Mouse (Mus musculus) midbrain, embryonic 14.5 days (tissue): Measurements from ENCODE around the gene Gimap4. TPM values are rescaled to one million over a fixed set of nuclear protein-coding genes. Genes with fewer than 3 reads are reported as not detected.
A peak's percentile ranks its signal among the peaks of the same experiment; 100 is the strongest.

Source experiments
- ATAC-seq: fragments of 200-750 bp; cut with Nextera tagmentation; 2 replicates; pipeline ENCODE4 v1.8.0; 2017; ENCODE audit warnings: moderate number of reproducible peaks, moderate library complexity; ENCODE audit not compliant: low FRiP score, low TSS enrichment
- DNase-seq: peaks from one replicate; pipeline ENCODE4 v3.0.0-alpha.2; 2015
- H3K27ac ChIP-seq: fragments of 300-500 bp; sonication (generic); replicated peaks from 2 replicates; pipeline ENCODE4 v1.5.1; 2014; ENCODE audit warnings: mild to moderate bottlenecking, low read depth, low read length, moderate library complexity
- H3K27me3 ChIP-seq: fragments of 300-500 bp; sonication (generic); 2 replicates; pipeline ENCODE4 v1.6.1; 2014; ENCODE audit warnings: low read length, control low read depth, mixed read lengths; ENCODE audit not compliant: control insufficient read depth, insufficient read depth
- H3K36me3 ChIP-seq: fragments of 300-500 bp; sonication (generic); 2 replicates; pipeline ENCODE4 v1.6.1; 2014; ENCODE audit warnings: low read length, control low read depth; ENCODE audit not compliant: control insufficient read depth, insufficient read depth
- H3K4me1 ChIP-seq: fragments of 300-500 bp; sonication (generic); 2 replicates; pipeline ENCODE4 v1.6.1; 2014; ENCODE audit warnings: mild to moderate bottlenecking, antibody characterized with exemption, low read length, control low read depth; ENCODE audit not compliant: control insufficient read depth, insufficient read depth
- H3K4me2 ChIP-seq: fragments of 300-500 bp; sonication (generic); 2 replicates; pipeline ENCODE4 v1.6.1; 2014; ENCODE audit warnings: mild to moderate bottlenecking, low read length, moderate library complexity
- H3K4me3 ChIP-seq: fragments of 300-500 bp; sonication (generic); replicated peaks from 2 replicates; pipeline ENCODE4 v1.5.1; 2014; ENCODE audit warnings: low read depth, low read length
- H3K9ac ChIP-seq: fragments of 300-500 bp; sonication (generic); replicated peaks from 2 replicates; pipeline ENCODE4 v1.6.1; 2014; ENCODE audit warnings: mild to moderate bottlenecking, low read length, moderate library complexity
- H3K9me3 ChIP-seq: fragments of 300-500 bp; sonication (generic); 2 replicates; pipeline ENCODE4 v1.6.1; 2016; ENCODE audit warnings: low read length, control low read depth, mixed read lengths; ENCODE audit not compliant: control insufficient read depth
- WGBS: fragments of 180-500 bp; shearing (Covaris S2); extraction: QIAGEN DNeasy Blood & Tissue Kit; methylation state at CpG from one replicate; pipeline ENCODE4 v1.1.7; 2014; 5-methylcytosine and 5-hydroxymethylcytosine counted together
- polyA plus RNA-seq: library from polyadenylated mRNA; unstranded; fragments of >200 nt; fragmentation: Nextera tagmentation; extraction: Ambion mirVana; gene quantifications from 2 replicates; pipeline ENCODE4 v1.2.1, GENCODE M21; 2014

The Gimap4 gene
- polyA plus RNA-seq, 1 experiment from 2014 or later, result 1.4 TPM

DNA sequence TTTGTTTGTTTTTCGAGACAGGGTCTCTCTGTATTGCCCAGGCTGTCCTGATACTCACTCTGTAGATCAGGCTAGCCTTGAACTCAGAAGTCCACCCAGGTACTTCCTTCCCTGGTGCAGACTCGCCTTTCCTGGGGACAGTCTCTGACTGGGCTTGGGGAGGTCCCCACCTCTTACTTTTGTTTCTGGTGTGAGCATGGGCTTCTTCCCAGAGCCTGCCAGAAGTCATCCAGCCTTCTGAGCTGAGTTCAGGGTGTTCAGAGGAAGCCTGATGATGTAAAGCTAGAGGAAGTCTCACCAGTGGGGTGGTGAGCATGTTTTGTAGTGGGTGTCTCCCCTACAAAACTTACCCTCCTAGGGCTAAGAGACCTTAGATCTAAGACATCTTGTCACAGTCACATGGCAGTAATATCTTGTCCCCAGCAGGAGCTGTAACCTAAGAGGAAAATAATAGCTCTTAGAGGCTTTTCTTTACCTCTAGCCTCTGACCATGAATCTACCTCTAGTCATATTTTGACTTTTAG is 14.8 kb upstream of the Gimap4 start:
- WGBS, result 75% methylated on average over 2 of the region's 2 CpGs

DNA sequence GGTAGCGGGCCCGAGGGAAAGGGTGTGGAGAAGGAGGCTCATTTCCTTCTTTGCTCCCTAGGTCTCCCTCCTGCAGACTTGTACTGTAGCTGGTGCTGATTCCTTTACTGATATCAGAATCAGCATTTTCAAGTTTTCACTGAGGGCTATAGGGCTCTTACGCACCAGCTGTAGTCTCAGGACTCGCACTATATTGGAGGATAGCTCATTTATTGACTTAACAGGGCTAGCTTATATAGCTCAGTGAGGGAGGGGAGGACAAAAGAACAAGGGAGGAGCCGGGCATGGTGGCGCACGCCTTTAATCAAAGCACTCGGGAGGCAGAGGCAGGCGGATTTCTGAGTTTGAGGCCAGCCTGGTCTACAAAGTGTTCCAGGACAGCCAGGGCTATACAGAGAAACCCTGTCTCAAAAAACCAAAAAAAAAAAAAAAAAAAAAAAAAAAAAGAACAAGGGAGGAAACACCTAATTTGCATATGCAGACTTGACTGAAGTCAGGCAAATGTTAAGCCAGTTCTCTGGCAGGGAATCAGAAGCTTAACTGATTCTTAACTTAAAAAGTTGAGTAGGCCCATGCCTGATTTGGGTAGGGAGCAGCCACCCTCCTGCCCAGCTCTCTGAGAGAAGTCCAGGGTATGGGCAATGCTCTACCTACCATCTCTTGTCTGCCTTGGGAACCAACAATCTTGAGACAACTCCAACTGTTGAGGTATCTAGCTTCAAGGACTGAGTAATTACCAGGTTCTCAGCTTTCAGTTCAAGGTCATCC is 9.9 kb upstream of the Gimap4 start:
- no peaks in the 10 kb centered on the region for H3K4me1 ChIP-seq
- H3K36me3 ChIP-seq, result no peaks in the 10 kb centered on the region
- DNase-seq (no peak), ATAC-seq (no peak)
- H3K4me2 ChIP-seq, result no peak overlapping the region
- H3K9me3 ChIP-seq, result no peaks in the 10 kb centered on the region
- H3K4me3 ChIP-seq, result no peak overlapping the region
- H3K9ac ChIP-seq, result no peak overlapping the region
- 93% methylated on average over 9 of the region's 9 CpGs for WGBS
- H3K27ac ChIP-seq, result no peak overlapping the region
- H3K27me3 ChIP-seq, result no peaks in the 10 kb centered on the region

More for the DNA sequence above, 14.8 kb upstream of the Gimap4 start:
- Histone ChIP-seq H3K27ac (no peak overlapping the region), H3K4me3 (no peak overlapping the region), H3K9me3 (no peaks in the 10 kb centered on the region), H3K9ac (no peak overlapping the region), H3K27me3 (no peaks in the 10 kb centered on the region), H3K4me1 (no peaks in the 10 kb centered on the region), H3K36me3 (no peaks in the 10 kb centered on the region), H3K4me2 (no peak overlapping the region)
- ATAC-seq (no peak), DNase-seq (no peak)

GRCm38 (mm10) chr6:48675400-48675930 is 8.9 kb upstream of the Gimap4 start:
- Histone ChIP-seq H3K4me3 (no peak overlapping the region), H3K4me2 (peak overlapping the region; percentile 29; the same call in 1 of the 2 replicates), H3K27ac (no peak overlapping the region), H3K9me3 (no peaks in the 10 kb centered on the region), H3K27me3 (no peaks in the 10 kb centered on the region), H3K9ac (no peak overlapping the region), H3K36me3 (no peaks in the 10 kb centered on the region), H3K4me1 (no peaks in the 10 kb centered on the region)
- ATAC-seq, result no peak
- 43% methylated on average over 10 of the region's 10 CpGs for WGBS
- peak; percentile 21 for DNase-seq

DNA sequence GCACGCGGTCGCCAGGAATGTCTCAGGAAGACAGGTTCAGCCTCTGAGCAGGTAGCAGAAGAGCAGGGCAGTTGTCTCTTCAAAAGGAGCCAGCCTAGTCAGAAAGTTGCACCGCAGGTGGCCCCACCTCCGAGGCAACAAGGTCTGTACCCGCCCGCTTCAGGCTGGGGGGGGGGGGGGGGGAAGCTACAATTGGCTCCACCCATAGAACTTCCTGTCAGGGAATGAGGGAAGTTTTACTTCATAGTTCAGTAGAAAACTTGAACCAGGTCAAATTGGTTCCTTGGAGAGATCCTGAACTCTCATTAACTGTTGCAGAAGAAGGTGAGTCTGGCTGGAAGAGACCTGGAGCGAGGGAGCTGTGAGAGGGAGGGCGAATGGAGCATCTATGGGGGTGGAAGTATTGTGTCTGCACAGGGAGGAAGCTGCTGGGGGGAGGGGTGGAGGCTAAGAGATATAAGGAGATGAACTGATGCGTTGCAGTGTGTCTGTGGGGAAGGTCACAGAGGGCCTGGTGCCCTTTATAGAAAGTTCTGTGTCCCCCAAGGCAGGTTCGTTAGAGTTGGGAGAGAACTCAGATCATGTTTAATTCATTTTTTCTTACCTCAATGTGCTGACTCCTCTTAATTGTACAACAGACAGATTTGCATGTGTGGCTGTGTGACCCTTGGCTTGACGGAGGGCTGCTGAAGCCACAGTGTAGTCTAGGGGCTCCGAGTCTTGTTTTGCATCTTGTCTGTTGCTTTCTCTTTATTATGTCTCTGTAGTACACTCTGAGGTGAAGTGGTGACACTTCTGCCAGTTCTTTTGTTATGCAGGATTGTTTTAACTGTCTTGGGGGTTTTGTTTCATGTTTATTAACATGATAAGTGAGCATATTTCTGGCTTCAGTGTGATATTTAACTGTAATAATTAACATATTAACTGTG is 8.2 kb upstream of the Gimap4 start, which contains the start of gene Gimap9:
Gene Gimap9, plus strand, starts transcription at position 199 of the 929 bp plus-strand sequence.
- Histone ChIP-seq H3K27ac (no peak within 1 kb of the TSS), H3K4me3 (no peak within 1 kb of the TSS), H3K4me2 (peak within 1 kb of the TSS; percentile 29; the same call in 1 of the 2 replicates), H3K27me3 (no peaks in the 10 kb centered on the region), H3K9ac (no peak within 1 kb of the TSS), H3K36me3 (no peaks in the 10 kb centered on the region), H3K4me1 (no peaks in the 10 kb centered on the region), H3K9me3 (no peaks in the 10 kb centered on the region)
- DNase-seq (peak; percentile 10), ATAC-seq (no peak)
- WGBS, result 20% methylated on average over 13 of the region's 13 CpGs

DNA sequence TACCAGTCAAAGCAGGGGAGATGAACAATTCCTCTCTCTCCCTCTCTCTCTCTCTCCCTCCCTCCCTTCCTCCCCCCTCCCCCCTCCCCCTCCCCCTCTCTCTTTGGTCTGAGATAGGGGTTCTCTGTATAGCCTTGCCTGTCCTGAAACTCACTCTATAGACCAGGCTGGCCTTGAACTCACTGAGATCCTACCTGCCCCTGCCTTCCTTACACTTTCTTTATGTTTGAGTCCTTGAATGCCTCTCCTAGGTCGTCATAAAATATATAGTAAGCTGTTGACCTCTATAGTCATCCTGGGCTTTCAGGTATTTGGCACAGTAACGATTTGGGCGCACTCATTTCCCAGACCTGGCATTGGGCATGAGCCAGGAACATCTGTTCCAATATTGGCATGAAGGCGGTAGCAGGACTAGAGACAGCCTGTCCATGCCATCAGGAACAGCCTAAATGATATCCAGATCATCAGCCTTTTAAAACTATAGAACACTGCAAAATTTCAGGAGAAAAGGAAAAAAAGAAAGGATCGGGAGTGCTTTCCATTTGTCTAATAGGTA is 7.4 kb upstream of the Gimap4 start:
- Histone ChIP-seq H3K27ac (no peak overlapping the region), H3K9me3 (no peaks in the 10 kb centered on the region), H3K4me2 (no peak overlapping the region), H3K36me3 (no peaks in the 10 kb centered on the region), H3K4me3 (no peak overlapping the region), H3K4me1 (no peaks in the 10 kb centered on the region), H3K9ac (no peak overlapping the region), H3K27me3 (no peaks in the 10 kb centered on the region)
- WGBS, result 84% methylated on average over 5 of the region's 5 CpGs
- ATAC-seq, result no peak
- no peak for DNase-seq

GRCm38 (mm10) chr6:48677492-48678345 is 6.6 kb upstream of the Gimap4 start:
- DNase-seq (no peak), ATAC-seq (no peak)
- Histone ChIP-seq H3K36me3 (no peaks in the 10 kb centered on the region), H3K9me3 (no peaks in the 10 kb centered on the region), H3K27ac (no peak overlapping the region), H3K4me2 (no peak overlapping the region), H3K4me1 (no peaks in the 10 kb centered on the region), H3K4me3 (no peak overlapping the region), H3K9ac (no peak overlapping the region), H3K27me3 (no peaks in the 10 kb centered on the region)
- 94% methylated on average over 17 of the region's 17 CpGs for WGBS

- Histone ChIP-seq H3K4me1 (no peaks in the 10 kb centered on the region), H3K4me3 (no peak overlapping the region), H3K27me3 (no peaks in the 10 kb centered on the region), H3K36me3 (no peaks in the 10 kb centered on the region), H3K27ac (no peak overlapping the region), H3K4me2 (no peak overlapping the region), H3K9me3 (no peaks in the 10 kb centered on the region), H3K9ac (no peak overlapping the region)
- WGBS, result 88% methylated on average over 4 of the region's 4 CpGs
- DNase-seq (no peak), ATAC-seq (no peak)
Measured at GRCm38 (mm10) chr6:48678391-48678790, 6.0 kb upstream of the Gimap4 start.

DNA sequence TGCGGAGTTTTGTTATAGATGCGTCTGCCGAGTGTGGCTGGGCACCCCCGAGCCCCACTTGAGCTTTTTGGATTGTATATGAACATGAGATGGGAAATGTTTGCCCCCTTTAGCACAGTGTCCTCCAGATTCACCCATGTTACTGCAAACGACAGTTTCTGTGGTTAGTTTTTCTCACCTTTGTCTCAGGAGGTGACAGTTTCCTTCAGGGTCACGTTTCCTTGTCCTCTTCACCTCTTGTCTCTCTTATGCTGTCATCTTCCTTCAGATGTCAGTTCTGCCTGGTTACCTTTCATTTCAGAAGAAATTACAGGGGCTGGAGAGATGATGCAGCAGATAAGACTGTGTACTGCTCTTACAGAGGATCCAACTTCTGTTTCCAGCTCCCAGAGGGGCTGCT is 4.6 kb upstream of the Gimap4 start:
- H3K27ac ChIP-seq, result no peak overlapping the region
- DNase-seq (no peak), ATAC-seq (no peak)
- H3K36me3 ChIP-seq, result no peaks in the 10 kb centered on the region
- WGBS, result 87% methylated on average over 6 of the region's 6 CpGs
- H3K4me3 ChIP-seq, result no peak overlapping the region
- no peaks in the 10 kb centered on the region for H3K27me3 ChIP-seq
- H3K4me1 ChIP-seq, result no peaks in the 10 kb centered on the region
- H3K9ac ChIP-seq, result no peak overlapping the region
- H3K9me3 ChIP-seq, result no peaks in the 10 kb centered on the region
- H3K4me2 ChIP-seq, result no peak overlapping the region
